Mouse (Mus musculus): ENCODE data around the gene Kcnip4. TPM values are rescaled to one million over a fixed set of nuclear protein-coding genes. Genes with fewer than 3 reads are reported as not detected.

Kcnip4 gene
- polyA plus RNA-seq (2014; fragmentation: Illumina TruSeq; extraction: RNeasy Lipid Tissue Mini Kit (QIAGEN cat#74804); ENCODE audit: low read depth, low replicate concordance): not detected

DNA sequence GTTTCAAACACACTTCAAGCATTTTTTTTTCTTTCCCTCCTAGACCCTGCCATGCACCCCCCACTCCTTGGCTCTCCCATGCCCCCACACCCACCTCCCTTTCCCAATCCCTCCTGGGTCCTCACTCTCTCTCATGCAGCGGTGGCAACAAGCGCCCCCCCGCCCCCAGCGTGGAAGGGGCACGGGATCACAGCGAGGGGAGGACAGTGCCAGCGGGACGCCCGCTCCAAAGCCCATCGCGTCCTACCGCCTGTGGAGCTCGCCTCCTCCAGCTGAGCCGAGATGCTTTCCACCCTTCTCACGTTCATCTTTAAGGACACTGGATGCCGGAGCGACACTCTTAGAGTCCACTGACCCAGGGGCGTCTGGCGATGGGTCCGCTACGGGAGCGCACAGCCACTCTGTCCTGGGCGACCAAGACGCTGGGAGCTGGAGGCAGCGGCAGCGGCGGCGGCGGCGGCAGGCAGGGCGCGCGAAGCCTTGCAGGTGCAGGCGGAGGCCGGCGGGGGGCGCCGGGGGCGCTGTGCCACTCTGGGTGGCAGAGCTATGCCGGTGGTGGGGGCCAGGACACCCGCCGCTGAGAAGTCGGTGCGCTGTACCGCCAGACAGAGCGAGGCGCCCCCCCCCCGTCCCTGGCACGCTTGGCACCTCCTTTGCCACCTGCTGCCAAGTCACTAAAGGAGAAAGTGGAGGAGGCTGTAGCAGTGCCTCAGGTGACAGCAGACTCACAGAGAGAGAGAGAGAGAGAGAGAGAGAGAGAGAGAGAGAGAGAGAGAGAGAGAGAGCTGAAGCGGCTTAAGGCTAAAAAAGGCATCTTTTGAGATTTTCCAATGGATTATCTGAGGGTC is at the start of gene Kcnip4:
TSS of gene Kcnip4 (minus strand) at position 514 of the 848 bp plus-strand sequence.

Measured in kidney, adult 10 weeks (tissue).